Mouse (Mus musculus) gastrocnemius, postnatal 25 days (tissue): ENCODE data around the gene Hes7. TPM values are rescaled to one million over a fixed set of nuclear protein-coding genes. Genes with fewer than 3 reads are reported as not detected.
"Not testable (repeated sequence)": the region's sequence is repeated elsewhere in the genome, so short reads cannot be mapped to it uniquely, and the experiment has no call there.

ENCODE experiments used
- DNase-seq: peaks from one replicate; pipeline ENCODE4 v3.0.0; 2022
- total RNA-seq, 2 experiments: library from RNA; stranded (reverse); gene quantifications; 1 replicate in 1 of 2; 2 replicates in 1 of 2; pipeline ENCODE4 v1.2.3; 2021

Hes7 gene
- total RNA-seq, 2 experiments from 2014 or later: not detected

- peak; percentile 89 for DNase-seq
Measured at GRCm38 (mm10) chr11:69088103-69088855, 31.9 kb upstream of the Hes7 start, which contains the start of gene Vamp2. Gene Vamp2 (plus strand): TSS chr11:69088490.

- DNase-seq: no peak
Measured at GRCm38 (mm10) chr11:69088856-69089615, 31.2 kb upstream of the Hes7 start.

GRCm38 (mm10) chr11:69089616-69090290 is 30.5 kb upstream of the Hes7 start:
- DNase-seq: no peak

- no peak for DNase-seq
Measured at GRCm38 (mm10) chr11:69090367-69090766, 29.8 kb upstream of the Hes7 start.

- no peak for DNase-seq
Measured at GRCm38 (mm10) chr11:69091566-69092385, 28.4 kb upstream of the Hes7 start.

GRCm38 (mm10) chr11:69092386-69092751 is 27.8 kb upstream of the Hes7 start:
- DNase-seq: peak; percentile 71

- DNase-seq: no peak
Measured at GRCm38 (mm10) chr11:69092871-69093270, 27.3 kb upstream of the Hes7 start.

- DNase-seq: not testable (repeated sequence)
Measured at GRCm38 (mm10) chr11:69093856-69094255, 26.3 kb upstream of the Hes7 start.

GRCm38 (mm10) chr11:69094697-69095429 is 25.3 kb upstream of the Hes7 start, which contains the start of gene Per1:
Gene Per1 (plus strand): TSS chr11:69095217.
- peak; percentile 100 for DNase-seq

GRCm38 (mm10) chr11:69095511-69096231 is 24.5 kb upstream of the Hes7 start:
- DNase-seq: peak; percentile 48

GRCm38 (mm10) chr11:69096360-69096986 is 23.7 kb upstream of the Hes7 start:
- no peak for DNase-seq

GRCm38 (mm10) chr11:69096987-69097900 is 23.0 kb upstream of the Hes7 start:
- DNase-seq: peak; percentile 100

GRCm38 (mm10) chr11:69098039-69098761 is 22.0 kb upstream of the Hes7 start:
- peak; percentile 34 for DNase-seq

GRCm38 (mm10) chr11:69098762-69099091 is 21.5 kb upstream of the Hes7 start:
- DNase-seq: peak; percentile 99

GRCm38 (mm10) chr11:69099177-69099914 is 20.9 kb upstream of the Hes7 start:
- DNase-seq: peak; percentile 89

- DNase-seq: peak; percentile 96
Measured at GRCm38 (mm10) chr11:69099915-69100345, 20.3 kb upstream of the Hes7 start.

- DNase-seq: peak; percentile 53
Measured at GRCm38 (mm10) chr11:69100639-69101360, 19.4 kb upstream of the Hes7 start.
